Mouse (Mus musculus): ENCODE results near the gene Tas2r118.

Tas2r118 gene

DNA sequence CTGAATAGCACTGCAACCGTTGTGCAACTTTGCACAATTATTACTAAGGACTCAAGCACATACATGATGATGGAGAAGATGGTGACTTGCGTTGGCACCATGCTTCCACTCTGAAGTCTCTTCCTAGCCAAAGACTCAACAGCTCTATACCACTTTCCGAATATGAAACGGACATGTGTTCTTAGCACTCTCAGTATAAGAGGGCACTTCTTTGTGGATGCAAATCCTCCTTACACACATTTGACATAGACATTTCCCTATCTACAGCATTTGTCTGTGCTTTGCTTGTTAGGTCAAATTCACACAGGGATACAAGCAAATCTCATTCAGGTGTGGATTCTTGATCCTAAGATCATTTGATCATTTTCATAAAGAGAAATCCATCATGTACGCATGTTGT lies at the start of gene Tas2r118:
TSS of gene Tas2r118 (minus strand) at position 101 of the 400 bp plus-strand sequence.
- DNase-seq (ENCODE audit: low spot score) = no peak

- peak; percentile 35 for DNase-seq (ENCODE audit: low spot score)
Measured at GRCm38 (mm10) chr6:24018320-24018719, 48.5 kb upstream of the Tas2r118 start.

- DNase-seq (ENCODE audit: low spot score) = no peak
Measured at GRCm38 (mm10) chr6:23993276-23993675, 23.4 kb upstream of the Tas2r118 start.

DNA sequence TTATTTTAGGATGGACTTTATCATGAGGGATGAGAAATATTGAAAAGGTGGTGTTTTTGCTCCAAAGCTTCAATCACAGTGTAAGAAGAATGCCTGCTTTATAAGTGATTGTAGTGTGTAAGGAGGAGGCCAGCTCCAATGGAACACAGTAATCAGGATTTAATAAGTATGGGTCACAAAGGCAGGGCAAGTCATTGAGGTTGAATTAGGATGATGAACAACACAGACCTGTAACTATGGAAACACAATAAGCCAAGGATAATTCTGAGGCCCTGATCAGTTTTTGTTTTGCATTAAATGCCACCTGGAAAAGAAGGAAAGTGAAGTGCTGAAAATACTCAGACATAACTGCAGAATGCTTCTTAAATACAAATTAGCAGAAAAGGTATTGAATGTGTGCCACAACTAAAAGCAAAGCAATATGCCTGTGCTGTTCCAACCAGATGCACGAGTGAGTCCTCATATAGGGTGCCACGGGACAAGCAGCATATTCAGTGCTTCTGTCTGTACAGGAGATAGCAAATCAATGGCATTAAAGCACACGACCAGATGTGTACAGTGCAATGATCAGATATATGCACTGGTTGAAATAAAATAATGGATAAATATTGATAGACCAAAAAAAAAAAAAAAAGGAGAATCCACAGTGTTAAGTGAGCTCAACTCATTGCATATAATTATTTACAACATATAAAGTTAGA lies 21.0 kb upstream of the Tas2r118 start:
- no peak for DNase-seq (ENCODE audit: low spot score)

GRCm38 (mm10) chr6:23986293-23986692 lies 16.4 kb upstream of the Tas2r118 start:
- no peak for DNase-seq (ENCODE audit: low spot score)

- no peak for DNase-seq (ENCODE audit: low spot score)
Measured at GRCm38 (mm10) chr6:23966980-23967379, 2.9 kb downstream of the Tas2r118 start.

GRCm38 (mm10) chr6:23965925-23966324 lies 3.9 kb downstream of the Tas2r118 start:
- no peak for DNase-seq (ENCODE audit: low spot score)

- DNase-seq (ENCODE audit: low spot score) = no peak
Measured at GRCm38 (mm10) chr6:23963741-23964140, 6.1 kb downstream of the Tas2r118 start.

- DNase-seq (ENCODE audit: low spot score) = no peak
Measured at GRCm38 (mm10) chr6:23940776-23941175, 29.1 kb downstream of the Tas2r118 start.

DNA sequence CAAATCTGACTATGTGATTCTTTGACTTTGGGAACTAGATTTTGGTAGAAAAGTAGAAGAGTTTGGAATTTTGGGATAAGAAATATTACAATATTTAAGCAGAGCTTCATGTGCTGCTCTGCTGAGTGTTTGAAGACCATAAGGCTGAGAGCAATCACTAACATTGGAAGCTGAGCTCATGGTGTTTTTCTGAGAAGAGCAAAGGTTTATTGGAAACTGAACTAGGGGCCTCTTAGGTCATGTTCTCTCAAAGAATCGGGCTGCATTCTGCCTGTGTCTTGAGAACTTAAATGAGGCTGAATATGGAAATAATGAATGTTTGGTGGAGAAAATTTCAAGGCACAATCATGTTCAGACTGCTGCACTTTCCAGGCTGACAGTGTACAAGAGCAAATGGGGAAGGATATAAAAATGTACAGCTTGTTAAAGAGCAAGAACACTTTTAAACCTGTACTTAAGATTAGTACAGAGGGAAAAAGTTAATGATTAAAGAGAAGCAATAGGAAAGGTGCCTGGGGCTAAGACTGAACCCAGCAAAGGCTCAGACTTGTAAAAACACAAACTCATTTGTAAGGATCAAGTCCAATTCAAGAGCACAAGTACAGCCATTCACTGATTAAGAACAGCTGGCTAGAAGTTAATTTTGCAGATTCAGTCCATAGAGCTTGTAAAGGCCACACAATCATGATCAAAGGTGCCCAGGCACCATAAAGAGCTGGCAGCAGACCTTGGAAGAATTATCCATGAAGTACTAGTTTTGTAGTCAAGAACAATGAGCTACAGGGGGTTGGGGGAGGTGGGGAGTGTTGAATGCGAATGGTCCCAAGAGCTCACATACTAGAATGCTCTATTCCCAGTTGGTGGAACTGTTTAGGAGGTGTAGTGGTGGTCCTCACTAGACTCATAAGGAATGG lies 31.0 kb downstream of the Tas2r118 start:
- no peak for DNase-seq (ENCODE audit: low spot score)

DNA sequence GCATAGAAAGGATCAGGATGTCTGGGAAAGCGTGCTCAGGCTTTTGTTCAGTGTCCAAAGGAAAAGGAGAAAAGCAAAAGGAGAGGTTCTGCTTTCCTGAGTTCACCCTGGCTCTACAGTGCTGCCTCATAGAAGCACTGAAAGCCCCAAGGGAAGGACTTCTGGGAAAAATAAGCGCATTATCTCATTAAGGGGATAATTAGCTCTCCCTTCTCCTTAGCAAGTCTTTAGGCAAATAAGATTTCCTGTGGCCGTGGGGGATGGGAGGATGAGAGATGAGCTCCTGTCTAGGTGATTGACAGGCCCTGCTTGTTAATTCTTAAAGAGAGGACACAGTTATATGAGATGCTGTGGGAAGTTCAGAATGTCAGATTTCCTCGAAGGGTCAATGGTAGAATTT lies 33.4 kb downstream of the Tas2r118 start:
- no peak for DNase-seq (ENCODE audit: low spot score)

- DNase-seq (ENCODE audit: low spot score) = no peak
Measured at GRCm38 (mm10) chr6:23923806-23924205, 46.1 kb downstream of the Tas2r118 start.
